Mouse (Mus musculus): ENCODE measurements around the gene Atf6. TPM values are rescaled to one million over a fixed set of nuclear protein-coding genes. Genes with fewer than 3 reads are reported as not detected.

Atf6 gene
- total RNA-seq, 2 experiments from 2014 or later: 41.2 to 41.6 TPM

- peak; percentile 29 for DNase-seq
Observed at GRCm38 (mm10) chr1:170845448-170846307, 21.9 kb downstream of the Atf6 start.

DNA sequence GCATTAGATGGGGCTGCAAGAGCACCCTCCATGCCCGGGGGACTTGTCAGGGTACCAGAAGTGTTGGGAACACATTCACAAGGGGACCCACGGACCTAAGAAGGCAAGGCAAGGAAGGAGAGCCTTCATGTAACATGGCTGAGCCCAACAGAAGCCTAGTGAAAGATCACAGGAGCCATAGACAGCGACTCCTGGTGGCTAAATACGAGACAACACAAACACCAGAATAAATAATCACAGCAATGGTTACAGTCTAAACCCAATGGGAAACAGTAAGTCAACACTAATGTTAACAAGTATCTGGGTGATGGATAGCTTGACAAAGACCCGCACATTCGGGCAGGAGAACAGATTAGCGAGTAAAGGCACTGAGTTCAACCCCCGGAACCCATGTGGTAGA is 23.2 kb downstream of the Atf6 start:
- peak; percentile 26 for DNase-seq

DNA sequence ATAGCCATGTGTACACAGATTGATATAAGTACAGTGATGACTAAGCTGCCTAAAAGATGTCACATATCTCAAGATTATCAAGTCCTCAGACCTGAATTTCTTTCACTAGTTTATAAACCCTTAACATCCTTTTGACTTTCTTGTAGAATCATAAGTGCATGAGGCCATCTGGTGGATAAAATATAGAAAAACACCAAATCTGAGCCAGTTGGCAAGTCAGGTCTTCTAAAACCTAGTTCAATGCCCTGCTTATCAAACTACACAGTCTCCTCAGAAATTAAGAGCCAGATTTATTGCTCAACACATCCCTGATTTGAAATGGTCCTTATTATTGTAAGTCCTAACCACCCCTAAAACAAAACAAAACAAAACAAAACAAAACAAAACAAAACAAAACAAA is 27.9 kb downstream of the Atf6 start:
- DNase-seq: no peak

GRCm38 (mm10) chr1:170834756-170835155 is 32.8 kb downstream of the Atf6 start:
- DNase-seq: no peak

- DNase-seq: no peak
Observed at GRCm38 (mm10) chr1:170829781-170830180, 37.8 kb downstream of the Atf6 start.

DNA sequence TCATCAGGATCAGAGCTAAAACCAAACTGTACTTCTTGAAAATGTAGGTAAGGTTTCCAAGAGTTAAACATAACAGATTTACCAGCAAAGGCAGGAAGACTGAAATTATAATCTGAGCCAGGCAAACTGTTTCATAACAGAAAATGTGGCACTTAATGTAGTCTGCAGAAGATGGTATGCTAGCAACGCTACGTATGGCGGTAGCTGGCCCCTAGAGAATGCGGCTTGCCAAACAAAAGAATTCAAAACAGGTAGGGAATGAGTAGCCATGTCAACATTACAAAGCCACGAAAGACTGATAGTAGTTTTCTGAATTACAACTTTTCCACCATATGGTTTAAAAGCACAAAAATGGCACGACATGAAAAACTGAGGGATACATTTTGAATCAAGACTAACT is 38.2 kb downstream of the Atf6 start:
- DNase-seq: no peak

DNA sequence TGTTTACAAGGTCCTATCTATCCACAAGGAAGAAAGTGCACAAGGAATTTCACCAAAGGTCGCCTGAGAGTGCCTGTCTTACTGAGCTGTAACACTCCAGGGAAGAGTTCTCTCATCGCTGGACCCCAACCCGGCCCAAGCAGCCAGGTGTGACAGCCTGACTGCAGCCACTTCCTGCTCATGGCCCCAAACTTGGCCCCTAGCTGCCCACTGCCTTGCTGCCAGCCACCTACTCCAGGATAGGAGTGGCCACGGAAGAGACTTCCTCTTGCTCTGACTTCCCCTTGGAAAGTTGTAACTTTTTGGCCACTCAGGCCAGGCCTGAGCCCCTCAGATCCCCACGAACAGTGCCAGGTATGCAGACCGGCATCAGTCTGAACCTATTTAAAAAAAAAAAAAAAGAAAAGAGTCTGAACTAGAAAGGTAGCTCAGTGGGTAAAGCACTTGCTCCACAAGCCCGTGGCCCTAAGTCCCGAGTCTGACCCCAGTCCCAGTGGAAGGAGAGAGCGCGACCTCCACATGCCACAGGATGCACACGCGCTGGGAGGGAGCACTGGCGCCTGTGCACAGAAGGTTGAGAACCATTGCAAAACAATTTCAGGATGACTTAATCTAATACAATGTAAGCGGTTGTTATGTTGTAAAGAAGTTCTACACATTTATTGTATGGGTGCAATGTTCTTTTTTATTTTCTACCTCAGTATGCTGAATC is 47.3 kb downstream of the Atf6 start:
- no peak for DNase-seq

DNA sequence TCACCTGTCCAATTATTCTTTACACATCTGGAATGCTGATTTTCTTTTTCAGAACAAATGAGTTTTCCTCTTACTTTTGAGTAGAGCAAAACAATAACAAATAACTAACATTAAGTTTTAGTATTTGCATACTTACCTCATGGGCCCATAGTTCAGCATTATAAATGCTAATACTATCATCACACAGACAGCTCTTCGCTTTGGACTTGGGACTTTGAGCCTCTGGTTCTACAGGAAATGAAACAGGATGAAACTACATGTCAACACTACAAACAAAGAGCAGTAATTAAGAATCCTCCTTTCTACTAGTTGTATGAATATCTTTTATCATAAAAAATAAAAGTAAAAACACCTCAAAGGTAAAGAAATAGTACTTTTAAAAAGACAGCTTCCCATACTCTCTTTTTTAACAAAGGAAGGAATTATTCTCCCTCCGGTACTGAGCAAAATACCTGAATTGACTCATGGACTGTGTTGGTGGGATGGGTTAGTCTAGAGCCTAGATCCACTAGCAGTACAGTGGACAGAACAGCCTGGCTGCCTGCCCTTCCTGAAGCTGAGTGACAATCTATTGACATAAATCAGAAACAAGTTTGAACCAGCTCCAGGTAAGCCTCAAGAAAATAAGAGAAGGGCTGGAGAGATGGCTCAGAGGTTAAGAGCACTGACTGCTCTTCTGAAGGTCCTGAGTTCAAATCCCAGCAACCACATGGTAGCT is 52.1 kb downstream of the Atf6 start:
- DNase-seq: no peak

GRCm38 (mm10) chr1:170812822-170813221 is 54.7 kb downstream of the Atf6 start:
- no peak for DNase-seq

- DNase-seq: no peak
Observed at GRCm38 (mm10) chr1:170807600-170808270, 59.8 kb downstream of the Atf6 start.

DNA sequence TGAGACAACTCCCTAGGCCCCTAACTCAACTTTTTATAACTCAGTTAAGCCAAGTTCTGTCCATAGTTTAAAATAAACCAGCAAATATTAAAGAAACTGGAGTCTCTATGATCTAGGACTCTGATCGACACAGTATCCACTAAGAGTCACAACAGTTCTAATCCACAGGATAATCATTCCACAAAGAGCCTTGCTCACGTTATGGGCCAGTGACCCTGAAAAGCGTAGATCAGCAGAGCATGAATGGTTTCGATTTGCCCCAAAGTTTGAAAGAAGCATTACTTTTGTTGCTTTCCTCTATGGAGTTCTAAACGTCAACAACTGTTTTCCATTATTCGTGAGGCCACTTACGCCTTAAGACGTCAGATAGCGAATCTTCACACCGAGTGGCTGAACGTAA is 62.9 kb downstream of the Atf6 start:
- DNase-seq: no peak

DNA sequence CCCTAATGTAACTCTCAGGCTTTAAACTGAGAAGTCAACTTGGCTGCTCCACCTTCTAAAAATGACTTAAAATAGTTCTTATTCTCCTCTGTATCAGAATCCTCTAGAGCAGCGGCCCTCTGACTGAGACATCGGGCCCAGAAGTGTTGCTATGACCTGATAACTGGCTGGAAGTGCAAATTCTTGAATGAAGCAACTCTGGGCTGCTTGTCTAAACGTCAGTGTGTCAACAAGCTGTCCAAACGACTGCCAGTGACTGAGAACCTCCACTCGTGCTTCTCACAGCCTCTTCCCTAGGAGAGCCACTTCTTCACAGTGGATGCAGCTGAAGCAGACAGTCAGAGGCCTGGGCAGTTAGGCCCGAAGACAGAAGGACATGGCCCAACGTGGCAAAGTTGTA is 64.9 kb downstream of the Atf6 start:
- DNase-seq: no peak

DNA sequence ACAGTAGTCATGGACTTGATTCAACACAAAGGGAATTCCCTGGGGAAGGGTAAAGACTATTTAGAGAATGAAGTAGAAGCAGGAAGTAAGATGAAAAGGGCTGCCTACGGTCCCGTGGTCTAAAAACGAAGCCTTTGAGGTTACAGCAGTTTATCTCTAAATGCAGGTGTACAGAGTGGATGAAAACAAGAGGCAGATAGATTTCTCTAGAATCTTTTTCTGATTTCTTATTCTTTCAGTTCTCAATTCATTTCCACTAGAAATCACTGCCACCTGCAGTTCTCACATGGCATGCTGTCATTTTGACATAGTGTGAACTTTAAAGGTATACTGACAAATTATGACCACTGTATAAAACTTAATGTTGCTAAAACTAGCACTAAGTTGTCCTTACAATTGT is 66.9 kb downstream of the Atf6 start:
- DNase-seq: no peak

DNA sequence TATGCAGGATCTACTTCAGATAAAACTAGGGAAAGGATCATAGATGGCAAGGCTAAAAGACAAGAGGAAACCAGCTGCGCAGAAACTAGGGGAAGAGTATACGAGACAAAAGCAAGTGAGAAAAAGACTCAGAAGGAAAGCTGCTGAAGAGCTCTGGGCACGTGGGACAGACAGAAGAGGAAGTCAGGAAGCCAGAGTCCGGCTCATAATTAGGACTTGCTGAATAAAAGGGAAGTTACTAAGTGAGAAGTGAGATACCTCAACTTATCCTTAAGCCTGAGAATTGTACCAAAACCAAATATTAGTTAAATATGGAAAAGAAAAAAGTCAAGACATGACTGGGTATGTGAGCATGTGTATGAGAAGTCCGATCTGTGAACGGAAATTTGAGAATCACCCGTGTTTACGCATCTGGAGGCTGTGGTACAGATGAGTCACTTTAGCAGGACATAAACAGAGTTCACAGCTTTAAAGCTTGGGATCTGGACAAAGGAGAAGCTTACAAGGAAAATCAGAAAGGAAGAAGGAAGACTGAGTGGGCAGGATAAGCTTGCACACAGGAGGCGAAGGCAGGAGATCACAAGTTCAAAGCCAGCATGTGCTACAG is 71.7 kb downstream of the Atf6 start:
- DNase-seq: no peak

DNA sequence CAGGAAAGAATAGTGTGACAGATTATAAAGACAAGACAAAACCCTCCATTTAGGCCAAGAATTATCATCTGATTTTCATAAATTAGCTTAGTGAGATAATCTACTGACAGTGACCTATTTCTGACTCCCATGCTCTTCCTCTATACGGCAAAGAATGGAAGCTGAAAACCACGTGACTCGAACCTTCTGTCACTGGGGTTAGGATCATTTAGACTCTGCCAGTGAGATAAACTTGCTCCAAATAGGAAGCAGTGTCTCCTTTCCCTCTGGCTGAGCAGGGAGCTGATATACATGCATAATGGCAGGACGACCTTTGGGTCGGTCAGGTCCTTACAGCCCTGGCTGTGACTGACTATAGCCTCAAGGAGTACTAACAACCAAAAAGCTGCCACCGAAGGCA is 76.0 kb downstream of the Atf6 start:
- no peak for DNase-seq

DNA sequence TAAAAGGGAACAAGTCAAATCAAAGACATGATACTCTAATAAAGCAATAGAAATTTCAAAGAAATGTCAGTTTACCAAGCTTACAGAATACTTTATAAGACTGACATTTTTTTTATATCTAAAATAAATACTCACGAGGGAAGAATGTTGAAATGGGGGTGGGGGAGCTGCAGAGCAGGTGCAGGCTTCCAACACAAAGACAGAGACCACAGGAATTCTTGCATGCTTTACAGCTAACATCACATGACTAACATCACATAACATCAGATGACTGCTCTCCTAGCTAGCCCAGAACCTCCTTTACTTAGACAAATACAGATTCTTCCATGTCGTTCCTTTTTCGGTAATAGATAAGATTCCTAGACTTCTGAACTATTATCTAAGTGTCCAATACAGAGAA is 76.6 kb downstream of the Atf6 start:
- DNase-seq: no peak

- no peak for DNase-seq
Observed at GRCm38 (mm10) chr1:170787643-170788042, 79.9 kb downstream of the Atf6 start.

DNA sequence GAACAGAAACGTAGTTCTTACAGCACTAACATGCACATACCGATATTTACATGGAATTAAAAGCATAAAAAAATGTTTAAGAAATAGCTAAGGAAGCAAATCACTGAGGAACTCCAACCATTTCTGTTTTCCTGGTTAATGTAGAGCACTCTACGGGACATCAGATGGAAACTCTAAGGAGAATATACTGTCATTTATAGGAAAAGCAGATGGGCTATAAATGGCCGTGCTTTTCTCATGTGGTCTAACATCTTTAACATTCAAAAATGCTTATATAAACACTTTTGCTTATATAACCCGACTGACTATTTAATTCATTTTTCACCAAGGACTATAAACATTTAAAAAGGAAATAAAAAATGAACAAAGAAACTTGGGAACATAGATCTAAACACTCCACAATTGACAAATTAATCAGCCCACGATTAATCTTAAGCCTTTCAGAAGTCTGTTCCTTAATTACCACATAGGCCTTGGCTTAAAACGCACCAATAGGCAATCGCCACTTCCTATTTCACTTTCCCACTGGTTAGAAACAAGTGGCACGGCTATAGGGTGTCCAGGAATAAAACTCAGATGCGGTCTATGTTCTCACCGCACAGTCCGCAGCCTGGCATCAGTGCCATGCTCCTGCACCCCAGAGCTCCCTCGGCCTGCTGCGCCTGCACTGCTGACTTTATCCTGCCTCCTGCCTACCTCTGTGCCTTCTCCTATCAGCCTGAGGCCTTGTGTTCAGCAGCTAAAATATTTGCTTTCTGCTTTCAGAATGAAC is 80.8 kb downstream of the Atf6 start:
- DNase-seq: no peak

DNA sequence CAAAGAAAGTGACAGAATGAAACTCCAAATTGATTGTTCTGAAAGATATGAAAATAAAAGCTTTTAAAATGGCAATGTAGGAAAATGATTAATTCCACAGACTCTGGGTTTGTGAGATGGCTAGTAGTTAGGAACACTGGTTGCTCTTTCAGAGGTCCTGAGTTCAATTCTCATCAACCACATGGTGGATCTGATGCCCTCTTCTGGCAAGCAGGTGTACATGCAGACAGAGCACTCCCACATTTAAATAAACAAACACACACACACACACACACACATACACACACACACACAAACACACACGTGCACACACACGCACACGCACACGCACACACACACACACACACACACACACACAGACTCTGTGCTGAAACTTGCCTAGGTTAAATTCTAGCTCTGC is 89.9 kb downstream of the Atf6 start:
- DNase-seq: no peak

- DNase-seq: no peak
Observed at GRCm38 (mm10) chr1:170774431-170774830, 93.1 kb downstream of the Atf6 start.

DNA sequence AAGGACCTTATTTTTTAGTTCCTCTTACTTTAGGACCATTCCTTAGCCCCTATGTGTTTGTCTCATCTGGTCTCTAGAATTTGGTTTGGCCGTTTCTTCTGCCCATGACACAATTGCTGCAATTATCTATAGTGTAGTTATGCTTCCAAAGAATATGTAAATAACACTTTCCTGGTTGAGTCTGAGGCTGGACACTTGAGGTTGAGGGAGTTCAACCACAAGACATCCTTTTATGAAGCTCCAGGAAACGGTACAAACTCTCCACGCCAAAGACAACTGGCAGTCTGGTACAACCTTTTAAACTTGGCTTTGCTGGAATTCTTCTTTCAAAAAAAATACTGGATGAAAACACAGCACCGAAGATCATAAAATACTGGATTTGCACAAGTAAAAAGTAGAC is 94.1 kb downstream of the Atf6 start:
- no peak for DNase-seq

All from heart, postnatal 4 days (tissue).